13 mouse cellular contexts compared by ENCODE assay signal in genomic region chr12:119157686-119158085, GRCm38 (mm10).
"Had no signal": no experiment of that assay in that cellular context is flagged by ENCODE, and none has a peak within 500 bp of the region (broad histone marks: within the 10 kb centered on the region; RNA-seq: fewer than 3 reads in every experiment).

No protein-coding gene starts in this region.

- H3K9ac ChIP-seq: intestine, embryonic 15.5 days; limb, embryonic 12.5 days; liver, embryonic 14.5 days; lung, embryonic 14.5 days; midbrain, embryonic 13.5 days; neural tube, embryonic 12.5 days had no signal

- H3K36me3 ChIP-seq: intestine, embryonic 15.5 days had no signal

- H3K4me3 ChIP-seq: intestine, embryonic 15.5 days; layer of hippocampus, adult 2 months; limb, embryonic 12.5 days; midbrain, embryonic 13.5 days; neural tube, embryonic 12.5 days had no signal

- H3K4me1 ChIP-seq: intestine, embryonic 15.5 days; limb, embryonic 12.5 days; neural tube, embryonic 12.5 days had no signal

- H3K9me3 ChIP-seq: intestine, embryonic 15.5 days; limb, embryonic 12.5 days; midbrain, embryonic 13.5 days; neural tube, embryonic 12.5 days had no signal

- H3K27ac ChIP-seq: intestine, embryonic 15.5 days; layer of hippocampus, adult 2 months; limb, embryonic 12.5 days; liver, embryonic 14.5 days; midbrain, embryonic 13.5 days; neural tube, embryonic 12.5 days; stomach, postnatal 0 days had no signal

- H3K4me2 ChIP-seq: intestine, embryonic 15.5 days; limb, embryonic 12.5 days; lung, embryonic 14.5 days; midbrain, embryonic 13.5 days; neural tube, embryonic 12.5 days had no signal

- ATAC-seq: intestine, embryonic 15.5 days; midbrain, embryonic 13.5 days had no signal

- H3K27me3 ChIP-seq: intestine, embryonic 15.5 days; limb, embryonic 12.5 days; midbrain, embryonic 13.5 days; neural tube, embryonic 12.5 days had no signal

- DNase-seq: kidney, adult 18-20 months; kidney, postnatal 10 days; kidney, postnatal 4 days; lung, embryonic 14.5 days; lung, postnatal 14 days; thymus, postnatal 4 days had no signal
